Mouse (Mus musculus) CH12.LX (cell line): ENCODE measurements around the gene Mtif2. TPM values are rescaled to one million over a fixed set of nuclear protein-coding genes. Genes with fewer than 3 reads are reported as not detected.
A peak's percentile ranks its signal among the peaks of the same experiment; 100 is the strongest.

Experiments used
- DNase-seq: peaks from one replicate; pipeline ENCODE4 v3.0.0-alpha.2; 2013; ENCODE audit errors: extremely low read depth
- H3K27ac ChIP-seq: 2 replicates; pipeline ENCODE4 v1.5.1; 2012; ENCODE audit warnings: low read depth, mild to moderate bottlenecking, control low read depth, moderate library complexity; ENCODE audit not compliant: insufficient read depth
- H3K27me3 ChIP-seq: replicated peaks from 2 replicates; pipeline ENCODE3; 2012; ENCODE audit warnings: inconsistent platforms
- H3K36me3 ChIP-seq, 2 experiments: replicated peaks in 1 of 2; 2 replicates each; pipeline versions ENCODE3 to v1.6.1; 2012; ENCODE audit warnings: inconsistent platforms in 1 of 2, low read length in 1 of 2, mild to moderate bottlenecking in 1 of 2, mixed read lengths in 1 of 2, moderate library complexity in 1 of 2; ENCODE audit not compliant: control insufficient read depth in 1 of 2, insufficient read depth in 1 of 2
- H3K4me1 ChIP-seq, 2 experiments: 2 replicates each; pipeline ENCODE4 v1.6.1; 2012; ENCODE audit warnings: inconsistent platforms in 1 of 2, moderate library complexity in 1 of 2; ENCODE audit not compliant: insufficient read depth in 2 of 2, control insufficient read depth in 1 of 2
- H3K4me2 ChIP-seq: 2 replicates; pipeline ENCODE4 v1.6.1; 2012; ENCODE audit warnings: low read depth, mild to moderate bottlenecking, control low read depth; ENCODE audit not compliant: poor library complexity, insufficient read depth, severe bottlenecking
- H3K4me3 ChIP-seq, 3 experiments: fragments of 150-350 bp in 1 of 3; sonication (generic) in 1 of 3; replicated peaks in 1 of 3; 2 replicates each; pipeline versions ENCODE3 to v1.5.1; 2011 to 2012; ENCODE audit warnings: low read depth in 2 of 3, low read length in 2 of 3, mild to moderate bottlenecking in 2 of 3, moderate library complexity in 2 of 3, control low read depth in 1 of 3, improper control_type of control experiment in 1 of 3, inconsistent platforms in 1 of 3, mixed read lengths in 1 of 3; ENCODE audit not compliant: poor library complexity in 1 of 3
- H3K79me2 ChIP-seq: replicated peaks from 2 replicates; pipeline ENCODE4 v1.6.1; 2012; ENCODE audit warnings: mild to moderate bottlenecking, moderate library complexity; ENCODE audit not compliant: control insufficient read depth, poor library complexity, insufficient read depth, severe bottlenecking; ENCODE audit errors: extremely low read depth
- H3K9ac ChIP-seq: 2 replicates; pipeline ENCODE4 v1.6.1; 2012; ENCODE audit warnings: low read depth, mild to moderate bottlenecking, control low read depth, moderate library complexity; ENCODE audit not compliant: insufficient read depth
- H3K9me3 ChIP-seq: replicated peaks from 2 replicates; pipeline ENCODE3; 2012; ENCODE audit warnings: low read length, inconsistent platforms, mixed read lengths
- BHLHE40 ChIP-seq: IDR thresholded peaks from 2 replicates; pipeline ENCODE4 v1.6.1; 2011; ENCODE audit warnings: mild to moderate bottlenecking, low read depth, low read length, improper control_type of control experiment
- E2F4 ChIP-seq: IDR thresholded peaks from 2 replicates; pipeline ENCODE4 v1.6.1; 2011; ENCODE audit warnings: low read depth, low read length, improper control_type of control experiment; ENCODE audit not compliant: insufficient replicate concordance
- EP300 ChIP-seq: IDR thresholded peaks from 2 replicates; pipeline ENCODE4 v1.6.1; 2011; ENCODE audit warnings: low read length, improper control_type of control experiment
- HCFC1 ChIP-seq: IDR thresholded peaks from 2 replicates; pipeline ENCODE4 v1.6.1; 2012; ENCODE audit warnings: low read depth, mild to moderate bottlenecking, inconsistent platforms, low read length, improper control_type of control experiment
- IRF4 ChIP-seq: IDR thresholded peaks from 2 replicates; pipeline ENCODE4 v1.6.1; 2014; ENCODE audit warnings: low read depth, mild to moderate bottlenecking, inconsistent platforms, low read length, improper control_type of control experiment
- JUN ChIP-seq: IDR thresholded peaks from 2 replicates; pipeline ENCODE4 v1.6.1; 2011; ENCODE audit warnings: low read depth, mild to moderate bottlenecking, low read length, improper control_type of control experiment, moderate library complexity; ENCODE audit not compliant: insufficient read depth
- JUND ChIP-seq: conservative IDR thresholded peaks from 2 replicates; pipeline ENCODE4 v1.6.1; 2011; ENCODE audit warnings: low read depth, low read length, improper control_type of control experiment
- KAT2A ChIP-seq: IDR thresholded peaks from 2 replicates; pipeline ENCODE4 v1.6.1; 2012; ENCODE audit warnings: low read length, improper control_type of control experiment, inconsistent platforms; ENCODE audit not compliant: insufficient replicate concordance
- MAX ChIP-seq: IDR thresholded peaks from 2 replicates; pipeline ENCODE4 v1.6.1; 2011; ENCODE audit warnings: low read length, improper control_type of control experiment
- MAZ ChIP-seq: IDR thresholded peaks from 2 replicates; pipeline ENCODE4 v1.6.1; 2012; ENCODE audit warnings: low read depth, mild to moderate bottlenecking, inconsistent platforms, low read length, improper control_type of control experiment, moderate library complexity
- MEF2A ChIP-seq: IDR thresholded peaks from 2 replicates; pipeline ENCODE4 v1.6.1; 2014; ENCODE audit warnings: low read depth, mild to moderate bottlenecking, inconsistent platforms, low read length, improper control_type of control experiment, borderline replicate concordance
- MXI1 ChIP-seq: IDR thresholded peaks from 2 replicates; pipeline ENCODE4 v1.6.1; 2011; ENCODE audit warnings: mild to moderate bottlenecking, low read depth, low read length, improper control_type of control experiment
- MYC ChIP-seq: IDR thresholded peaks from 2 replicates; pipeline ENCODE4 v1.6.1; 2011; ENCODE audit warnings: low read depth, mild to moderate bottlenecking, improper control_type of control experiment, low read length
- NELFE ChIP-seq: IDR thresholded peaks from 2 replicates; pipeline ENCODE4 v1.6.1; 2011; ENCODE audit warnings: low read depth, low read length, improper control_type of control experiment
- NRF1 ChIP-seq: IDR thresholded peaks from 2 replicates; pipeline ENCODE4 v1.6.1; 2014; ENCODE audit warnings: low read depth, mild to moderate bottlenecking, inconsistent platforms, low read length, improper control_type of control experiment, moderate library complexity
- PAX5 ChIP-seq: IDR thresholded peaks from 2 replicates; pipeline ENCODE4 v1.6.1; 2012; ENCODE audit warnings: low read length, inconsistent platforms, mixed read lengths
- POLR2A ChIP-seq: IDR thresholded peaks from 2 replicates; pipeline ENCODE4 v1.6.1; 2011; ENCODE audit warnings: low read depth, mild to moderate bottlenecking, improper control_type of control experiment, low read length
- POLR2AphosphoS2 ChIP-seq: IDR thresholded peaks from 2 replicates; pipeline ENCODE4 v1.6.1; 2011; ENCODE audit warnings: low read depth, low read length, improper control_type of control experiment
- RAD21 ChIP-seq: IDR thresholded peaks from 2 replicates; pipeline ENCODE4 v1.6.1; 2011; ENCODE audit warnings: low read depth, mild to moderate bottlenecking, low read length, improper control_type of control experiment, moderate library complexity
- RCOR1 ChIP-seq: conservative IDR thresholded peaks from 2 replicates; pipeline ENCODE4 v1.6.1; 2012; ENCODE audit warnings: low read depth, mild to moderate bottlenecking, inconsistent platforms, low read length, improper control_type of control experiment
- TCF12 ChIP-seq: IDR thresholded peaks from 2 replicates; pipeline ENCODE4 v1.6.1; 2014; ENCODE audit warnings: low read depth, mild to moderate bottlenecking, inconsistent platforms, low read length, improper control_type of control experiment
- UBTF ChIP-seq: IDR thresholded peaks from 2 replicates; pipeline ENCODE4 v1.6.1; 2012; ENCODE audit warnings: low read depth, mild to moderate bottlenecking, inconsistent platforms, low read length, improper control_type of control experiment, moderate library complexity
- USF1 ChIP-seq: IDR thresholded peaks from 2 replicates; pipeline ENCODE4 v1.6.1; 2014; ENCODE audit warnings: low read depth, mild to moderate bottlenecking, inconsistent platforms, low read length, improper control_type of control experiment
- USF2 ChIP-seq: conservative IDR thresholded peaks from 2 replicates; pipeline ENCODE4 v1.6.1; 2011; ENCODE audit warnings: low read depth, low read length, improper control_type of control experiment
- ZC3H11A ChIP-seq: IDR thresholded peaks from 2 replicates; pipeline ENCODE4 v1.6.1; 2012; ENCODE audit warnings: low read depth, mild to moderate bottlenecking, inconsistent platforms, low read length, improper control_type of control experiment
- ZKSCAN1 ChIP-seq: IDR thresholded peaks from 2 replicates; pipeline ENCODE4 v1.6.1; 2012; ENCODE audit warnings: low read depth, inconsistent platforms, low read length, improper control_type of control experiment, borderline replicate concordance
- ZMIZ1 ChIP-seq: IDR thresholded peaks from 2 replicates; pipeline ENCODE4 v1.6.1; 2012; ENCODE audit warnings: low read depth, mild to moderate bottlenecking, inconsistent platforms, low read length, improper control_type of control experiment
- ZNF384 ChIP-seq: IDR thresholded peaks from 2 replicates; pipeline ENCODE4 v1.6.1; 2012; ENCODE audit warnings: low read depth, low read length, improper control_type of control experiment, inconsistent platforms
- dilution Hi-C: fragments of 300-500 bp; cut with MboI; formaldehyde crosslinking; loops from 2 replicates; pipeline ENCODE4 v1.14.3; 2020; ENCODE audit warnings: low sequenced_read_pairs; ENCODE audit not compliant: extremely low pct_unique_long_range_greater_than_20kb, extremely low pct_ligation_motif_present
- in situ Hi-C: fragments of 300-500 bp; cut with MboI; formaldehyde crosslinking; loops from 3 replicates; pipeline ENCODE4 v1.14.3; 2019; ENCODE audit warnings: low sequenced_read_pairs, low pct_ligation_motif_present, low pct_unique_long_range_greater_than_20kb, mixed read lengths
- polyA plus RNA-seq: library from polyadenylated mRNA; unstranded; fragments of >175 nt; gene quantifications from 2 replicates; pipeline ENCODE4 v1.2.1, GENCODE M21; 2012; ENCODE audit warnings: low read depth; ENCODE audit not compliant: insufficient read length
- total RNA-seq, 2 experiments: library from RNA; depleted of rRNA; stranded (reverse); fragments of 300-350 nt in 1 of 2; fragments of >200 nt in 1 of 2; gene quantifications; 2 replicates each; pipeline ENCODE4 v1.2.3; 2012 to 2014

Gene Mtif2
- total and polyA plus RNA-seq, 3 experiments: 38.3 to 68.9 (median 41.7) TPM

DNA sequence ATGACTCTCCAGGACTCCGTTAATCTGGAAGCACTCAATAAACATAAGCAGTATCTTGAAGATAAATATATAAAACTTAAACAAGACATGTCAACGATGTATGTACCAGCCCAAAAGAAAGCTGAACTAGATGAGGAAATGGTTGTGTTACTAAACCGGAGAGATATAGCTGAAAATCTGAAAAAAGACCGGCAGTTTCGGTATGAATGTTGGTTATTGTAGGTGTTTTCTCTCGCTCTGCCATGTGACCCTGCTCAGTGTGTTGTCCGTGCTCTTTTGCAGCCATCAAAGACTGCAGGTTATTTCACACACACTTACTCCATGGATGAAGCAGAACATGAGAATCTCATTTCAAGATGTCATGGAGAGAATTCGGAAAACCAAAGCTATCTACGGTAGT is 34.2 kb downstream of the Mtif2 start (continued):
- TF ChIP-seq NRF1 (no peak), RAD21 (no peak), MAX (peak; percentile 96), KAT2A (no peak), ZMIZ1 (no peak), USF1 (peak; percentile 87), MXI1 (peak; percentile 96), ZKSCAN1 (no peak), JUND (peak; percentile 95), JUN (peak; percentile 90), RCOR1 (0 out of 2 replicates have a peak, but pooled peaks have one; percentile 57), ZNF384 (peak; percentile 88), MAZ (0 out of 2 replicates have a peak, but pooled peaks have one; percentile 22), UBTF (no peak), POLR2AphosphoS2 (no peak), NELFE (peak; percentile 8; the same call in 1 of the 2 replicates), POLR2A (peak; percentile 44; the same call in 1 of the 2 replicates), PAX5 (no peak), USF2 (peak; percentile 80), TCF12 (peak; percentile 74; the same call in 1 of the 2 replicates), ZC3H11A (no peak)

DNA sequence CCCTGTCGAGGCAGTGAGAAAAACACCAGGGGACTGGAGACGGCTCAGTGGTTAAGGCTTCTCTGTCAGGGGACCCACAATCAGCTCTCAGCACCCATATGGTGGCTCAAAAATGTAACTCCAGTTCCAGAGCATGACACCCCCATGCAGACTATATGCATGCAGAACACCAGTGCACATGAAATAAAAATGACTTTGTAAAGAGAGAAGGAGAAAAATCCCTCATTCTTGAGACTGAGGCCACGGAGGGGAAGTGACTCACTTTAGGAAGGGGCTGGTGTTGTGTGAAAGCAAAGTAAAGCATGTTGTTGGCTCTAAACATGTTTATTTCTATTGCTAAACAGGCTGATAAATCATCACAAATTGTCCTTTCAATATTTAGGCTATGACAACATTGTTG is 34.8 kb downstream of the Mtif2 start:
- dilution Hi-C loops (no loop called here), in situ Hi-C loops (no loop called here)
- no peak for DNase-seq
- H3K36me3 ChIP-seq: peaks cover 0 to 8% of the 10 kb centered on the region in 2 experiments
- no peaks in the 10 kb centered on the region for H3K27me3 ChIP-seq
- peak; percentile 82 for TF ChIP-seq EP300
- 0 out of 2 replicates have a peak, but pooled peaks have one; percentile 32 for TF ChIP-seq UBTF
- TF ChIP-seq MXI1: no peak
- 0 out of 2 replicates have a peak, but pooled peaks have one; percentile 25 for TF ChIP-seq MYC
- no peak for TF ChIP-seq NRF1
- TF ChIP-seq MEF2A: peak; percentile 31; the same call in 1 of the 2 replicates
- 0 out of 2 replicates have a peak, but pooled peaks have one; percentile 19 for TF ChIP-seq BHLHE40
- TF ChIP-seq E2F4: no peak
- TF ChIP-seq IRF4: peak; percentile 75; the same call in 1 of the 2 replicates
- TF ChIP-seq ZC3H11A: no peak
- TF ChIP-seq HCFC1: no peak
- H3K9ac ChIP-seq: peak overlapping the region; percentile 32; the same call in 1 of the 2 replicates
- H3K4me1 ChIP-seq: peaks cover 8 to 31% of the 10 kb centered on the region in 2 experiments
- peak overlapping the region; percentile 56 for H3K4me2 ChIP-seq
- H3K27ac ChIP-seq: peak overlapping the region; percentile 23; the same call in 1 of the 2 replicates
- H3K4me3 ChIP-seq: peak overlapping the region in 2 of 3 experiments; percentile 1 to 27
- no peaks in the 10 kb centered on the region for H3K9me3 ChIP-seq
- no peaks in the 10 kb centered on the region for H3K79me2 ChIP-seq
